Mouse (Mus musculus) hindbrain, embryonic 15.5 days (tissue): ENCODE data around the gene Ccl6. TPM values are rescaled to one million over a fixed set of nuclear protein-coding genes. Genes with fewer than 3 reads are reported as not detected.

Source experiments
- ATAC-seq: fragments of 200-750 bp; cut with Nextera tagmentation; 2 replicates; pipeline ENCODE4 v1.8.0; 2017; ENCODE audit warnings: low read depth, moderate number of reproducible peaks, moderate TSS enrichment; ENCODE audit not compliant: low FRiP score
- H3K27ac ChIP-seq: fragments of 300-500 bp; sonication (generic); replicated peaks from 2 replicates; pipeline ENCODE4 v1.5.1; 2015; ENCODE audit warnings: mild to moderate bottlenecking, inconsistent platforms
- H3K27me3 ChIP-seq: fragments of 300-500 bp; sonication (generic); 2 replicates; pipeline ENCODE4 v1.6.1; 2015; ENCODE audit warnings: control low read depth, inconsistent platforms
- H3K36me3 ChIP-seq: fragments of 300-500 bp; sonication (generic); 2 replicates; pipeline ENCODE4 v1.6.1; 2015; ENCODE audit warnings: control low read depth, inconsistent platforms
- H3K4me1 ChIP-seq: fragments of 300-500 bp; sonication (generic); replicated peaks from 2 replicates; pipeline ENCODE4 v1.6.1; 2015; ENCODE audit warnings: control low read depth, inconsistent platforms
- H3K4me2 ChIP-seq: fragments of 300-500 bp; sonication (generic); 2 replicates; pipeline ENCODE4 v1.6.1; 2015; ENCODE audit warnings: moderate library complexity, mild to moderate bottlenecking, inconsistent platforms
- H3K4me3 ChIP-seq: fragments of 300-500 bp; sonication (generic); 2 replicates; pipeline ENCODE4 v1.5.1; 2015; ENCODE audit warnings: mild to moderate bottlenecking, inconsistent platforms
- H3K9ac ChIP-seq: fragments of 300-500 bp; sonication (generic); 2 replicates; pipeline ENCODE4 v1.6.1; 2015; ENCODE audit warnings: inconsistent platforms
- H3K9me3 ChIP-seq: fragments of 300-500 bp; sonication (generic); 2 replicates; pipeline ENCODE4 v1.6.1; 2016; ENCODE audit warnings: control low read depth, inconsistent platforms
- WGBS: fragments of 180-500 bp; shearing (Covaris S2); methylation state at CpG from one replicate; pipeline ENCODE4 v1.1.7; 2015; 5-methylcytosine and 5-hydroxymethylcytosine counted together
- polyA plus RNA-seq: library from polyadenylated mRNA; unstranded; fragments of >200 nt; fragmentation: Nextera tagmentation; extraction: Ambion mirVana; gene quantifications from 2 replicates; pipeline ENCODE4 v1.2.1, GENCODE M21; 2015

Ccl6 gene
- polyA plus RNA-seq, 1 experiment from 2014 or later: 2.7 TPM

GRCm38 (mm10) chr11:83619037-83619436, 26.1 kb upstream of the Ccl6 start:
- Histone ChIP-seq H3K4me2 (no peak overlapping the region), H3K4me1 (no peaks in the 10 kb centered on the region), H3K27me3 (no peaks in the 10 kb centered on the region), H3K27ac (no peak overlapping the region), H3K4me3 (no peak overlapping the region), H3K36me3 (no peaks in the 10 kb centered on the region), H3K9ac (no peak overlapping the region), H3K9me3 (no peaks in the 10 kb centered on the region)
- 95% methylated on average over 1 of the region's 1 CpGs for WGBS
- ATAC-seq: no peak

GRCm38 (mm10) chr11:83618238-83618637, 25.4 kb upstream of the Ccl6 start:
- H3K27me3 ChIP-seq: no peaks in the 10 kb centered on the region
- ATAC-seq: no peak
- H3K4me3 ChIP-seq: no peak overlapping the region
- 45% methylated on average over 5 of the region's 5 CpGs for WGBS
- no peak overlapping the region for H3K9ac ChIP-seq
- H3K9me3 ChIP-seq: no peaks in the 10 kb centered on the region
- no peaks in the 10 kb centered on the region for H3K4me1 ChIP-seq
- H3K4me2 ChIP-seq: no peak overlapping the region
- H3K27ac ChIP-seq: no peak overlapping the region
- H3K36me3 ChIP-seq: no peaks in the 10 kb centered on the region

- Histone ChIP-seq H3K4me2 (no peak overlapping the region), H3K9ac (no peak overlapping the region), H3K36me3 (no peaks in the 10 kb centered on the region), H3K27ac (no peak overlapping the region), H3K4me1 (no peaks in the 10 kb centered on the region), H3K4me3 (no peak overlapping the region), H3K9me3 (no peaks in the 10 kb centered on the region), H3K27me3 (no peaks in the 10 kb centered on the region)
- 100% methylated on average over 1 of the region's 1 CpGs for WGBS
- no peak for ATAC-seq
Measured at GRCm38 (mm10) chr11:83616586-83616985, 23.7 kb upstream of the Ccl6 start.

- Histone ChIP-seq H3K27me3 (no peaks in the 10 kb centered on the region), H3K36me3 (no peaks in the 10 kb centered on the region), H3K9me3 (no peaks in the 10 kb centered on the region), H3K9ac (no peak overlapping the region), H3K4me2 (no peak overlapping the region), H3K4me3 (no peak overlapping the region), H3K27ac (no peak overlapping the region), H3K4me1 (no peaks in the 10 kb centered on the region)
- ATAC-seq: no peak
- 75% methylated on average over 2 of the region's 2 CpGs for WGBS
Measured at GRCm38 (mm10) chr11:83610900-83611299, 18.0 kb upstream of the Ccl6 start.

- H3K9ac ChIP-seq: no peak overlapping the region
- no peaks in the 10 kb centered on the region for H3K9me3 ChIP-seq
- ATAC-seq: no peak
- no peaks in the 10 kb centered on the region for H3K27me3 ChIP-seq
- no peak overlapping the region for H3K4me2 ChIP-seq
- H3K36me3 ChIP-seq: no peaks in the 10 kb centered on the region
- WGBS: 48% methylated on average over 1 of the region's 1 CpGs
- H3K4me3 ChIP-seq: no peak overlapping the region
- no peaks in the 10 kb centered on the region for H3K4me1 ChIP-seq
- H3K27ac ChIP-seq: no peak overlapping the region
Measured at GRCm38 (mm10) chr11:83606396-83606795, 13.5 kb upstream of the Ccl6 start.

- Histone ChIP-seq H3K9me3 (no peaks in the 10 kb centered on the region), H3K27ac (no peak overlapping the region), H3K4me3 (no peak overlapping the region), H3K27me3 (no peaks in the 10 kb centered on the region), H3K4me1 (no peaks in the 10 kb centered on the region), H3K36me3 (no peaks in the 10 kb centered on the region), H3K9ac (no peak overlapping the region), H3K4me2 (no peak overlapping the region)
- ATAC-seq: no peak
- WGBS: 91% methylated on average over 3 of the region's 3 CpGs
Measured at GRCm38 (mm10) chr11:83605535-83605934, 12.6 kb upstream of the Ccl6 start.

- H3K9ac ChIP-seq: no peak overlapping the region
- no peaks in the 10 kb centered on the region for H3K36me3 ChIP-seq
- no peak overlapping the region for H3K27ac ChIP-seq
- ATAC-seq: no peak
- H3K4me1 ChIP-seq: no peaks in the 10 kb centered on the region
- WGBS: 91% methylated on average over 4 of the region's 4 CpGs
- H3K27me3 ChIP-seq: no peaks in the 10 kb centered on the region
- H3K4me3 ChIP-seq: no peak overlapping the region
- H3K9me3 ChIP-seq: no peaks in the 10 kb centered on the region
- H3K4me2 ChIP-seq: no peak overlapping the region
Measured at GRCm38 (mm10) chr11:83604698-83605097, 11.8 kb upstream of the Ccl6 start.

GRCm38 (mm10) chr11:83603399-83603798, 10.5 kb upstream of the Ccl6 start:
- H3K9me3 ChIP-seq: no peaks in the 10 kb centered on the region
- no peak for ATAC-seq
- no peak overlapping the region for H3K4me3 ChIP-seq
- H3K4me1 ChIP-seq: no peaks in the 10 kb centered on the region
- H3K36me3 ChIP-seq: no peaks in the 10 kb centered on the region
- WGBS: 92% methylated on average over 3 of the region's 3 CpGs
- H3K27ac ChIP-seq: no peak overlapping the region
- no peak overlapping the region for H3K4me2 ChIP-seq
- H3K9ac ChIP-seq: no peak overlapping the region
- no peaks in the 10 kb centered on the region for H3K27me3 ChIP-seq

GRCm38 (mm10) chr11:83600576-83600975, 7.7 kb upstream of the Ccl6 start:
- WGBS: 84% methylated on average over 2 of the region's 2 CpGs
- no peaks in the 10 kb centered on the region for H3K36me3 ChIP-seq
- no peaks in the 10 kb centered on the region for H3K4me1 ChIP-seq
- no peak overlapping the region for H3K27ac ChIP-seq
- no peaks in the 10 kb centered on the region for H3K9me3 ChIP-seq
- H3K27me3 ChIP-seq: no peaks in the 10 kb centered on the region
- H3K4me3 ChIP-seq: no peak overlapping the region
- H3K4me2 ChIP-seq: no peak overlapping the region
- no peak overlapping the region for H3K9ac ChIP-seq
- no peak for ATAC-seq

GRCm38 (mm10) chr11:83598991-83599390, 6.1 kb upstream of the Ccl6 start:
- H3K27ac ChIP-seq: no peak overlapping the region
- H3K4me1 ChIP-seq: no peaks in the 10 kb centered on the region
- H3K27me3 ChIP-seq: no peaks in the 10 kb centered on the region
- 89% methylated on average over 3 of the region's 3 CpGs for WGBS
- no peaks in the 10 kb centered on the region for H3K36me3 ChIP-seq
- no peak overlapping the region for H3K9ac ChIP-seq
- H3K9me3 ChIP-seq: no peaks in the 10 kb centered on the region
- no peak for ATAC-seq
- no peak overlapping the region for H3K4me2 ChIP-seq
- H3K4me3 ChIP-seq: no peak overlapping the region

GRCm38 (mm10) chr11:83598207-83598837, 5.4 kb upstream of the Ccl6 start:
- Histone ChIP-seq H3K4me1 (no peaks in the 10 kb centered on the region), H3K9ac (no peak overlapping the region), H3K27me3 (no peaks in the 10 kb centered on the region), H3K4me3 (no peak overlapping the region), H3K27ac (no peak overlapping the region), H3K36me3 (no peaks in the 10 kb centered on the region), H3K9me3 (no peaks in the 10 kb centered on the region), H3K4me2 (no peak overlapping the region)
- no peak for ATAC-seq
- 84% methylated on average over 3 of the region's 3 CpGs for WGBS

GRCm38 (mm10) chr11:83597796-83598195, 4.9 kb upstream of the Ccl6 start:
- H3K36me3 ChIP-seq: no peaks in the 10 kb centered on the region
- H3K4me2 ChIP-seq: no peak overlapping the region
- 95% methylated on average over 7 of the region's 7 CpGs for WGBS
- H3K4me3 ChIP-seq: no peak overlapping the region
- no peak for ATAC-seq
- H3K9me3 ChIP-seq: no peaks in the 10 kb centered on the region
- H3K4me1 ChIP-seq: no peaks in the 10 kb centered on the region
- H3K27me3 ChIP-seq: no peaks in the 10 kb centered on the region
- no peak overlapping the region for H3K27ac ChIP-seq
- no peak overlapping the region for H3K9ac ChIP-seq
